In genomic region chr1:61171941-61172340, GRCm38 (mm10) we compare ENCODE assay signal across 14 mouse cellular contexts.
"Had no signal": no experiment of that assay in that cellular context is flagged by ENCODE, and none has a peak within 500 bp of the region (broad histone marks: within the 10 kb centered on the region; RNA-seq: fewer than 3 reads in every experiment).

No protein-coding gene starts in this region.

- DNase-seq: kidney, adult 18-20 months; kidney, postnatal 10 days; kidney, postnatal 4 days; left cerebral cortex, postnatal 4 days; spleen, adult 18-20 months; thymus, adult 18-20 months; thymus, postnatal 14 days had no signal

- ATAC-seq: midbrain, embryonic 15.5 days had no signal

- H3K4me2 ChIP-seq: limb, embryonic 13.5 days; midbrain, embryonic 11.5 days; midbrain, embryonic 15.5 days; neural tube, embryonic 12.5 days had no signal

- H3K27ac ChIP-seq: layer of hippocampus, adult 2 months; limb, embryonic 13.5 days; liver, embryonic 14.5 days; midbrain, embryonic 15.5 days; neural tube, embryonic 12.5 days had no signal

- H3K27me3 ChIP-seq: limb, embryonic 13.5 days; megakaryocyte, embryonic 14.5 days; midbrain, embryonic 15.5 days; neural tube, embryonic 12.5 days had no signal

- H3K9me3 ChIP-seq: limb, embryonic 13.5 days; midbrain, embryonic 15.5 days; neural tube, embryonic 12.5 days had no signal

- H3K9ac ChIP-seq: limb, embryonic 13.5 days; liver, embryonic 14.5 days; midbrain, embryonic 15.5 days; neural tube, embryonic 12.5 days had no signal

- H3K4me1 ChIP-seq: midbrain, embryonic 15.5 days; neural tube, embryonic 12.5 days had no signal

- H3K4me3 ChIP-seq: layer of hippocampus, adult 2 months; limb, embryonic 13.5 days; megakaryocyte, embryonic 14.5 days; midbrain, embryonic 15.5 days; neural tube, embryonic 12.5 days had no signal

- H3K36me3 ChIP-seq: limb, embryonic 13.5 days; midbrain, embryonic 15.5 days; neural tube, embryonic 12.5 days had no signal
